Mouse (Mus musculus) layer of hippocampus, postnatal 25 days (tissue): ENCODE measurements around the gene Nyx. TPM values are rescaled to one million over a fixed set of nuclear protein-coding genes. Genes with fewer than 3 reads are reported as not detected.
"Not testable (repeated sequence)": the region's sequence is repeated elsewhere in the genome, so short reads cannot be mapped to it uniquely, and the experiment has no call there.

ENCODE experiments used
- DNase-seq, 2 experiments: peaks; one replicate each; pipeline ENCODE4 v3.0.0; 2022; ENCODE audit warnings: mixed read lengths in 2 of 2, low spot score in 1 of 2; ENCODE audit errors: extremely low spot score in 1 of 2
- total RNA-seq, 2 experiments: library from RNA; stranded (reverse); gene quantifications; 2 replicates each; pipeline ENCODE4 v1.2.3; 2021

Nyx gene
- total RNA-seq = 1 to 10 TPM in 1 of 2 experiments, under 1 TPM in 1; 0.81 to 1.2 TPM

- no peak for DNase-seq
Observed at GRCm38 (mm10) chrX:13465810-13466209, at the start of gene Nyx. TSS of gene Nyx (plus strand) at chrX:13466110.

GRCm38 (mm10) chrX:13422047-13422446 is 43.9 kb upstream of the Nyx start:
- DNase-seq = no peak

- no peak for DNase-seq
Observed at GRCm38 (mm10) chrX:13431421-13431820, 34.5 kb upstream of the Nyx start.

- DNase-seq = not testable (repeated sequence)
Observed at GRCm38 (mm10) chrX:13436042-13436441, 29.9 kb upstream of the Nyx start.

GRCm38 (mm10) chrX:13456544-13456943 is 9.4 kb upstream of the Nyx start:
- not testable (repeated sequence) for DNase-seq

- DNase-seq = no peak
Observed at GRCm38 (mm10) chrX:13458766-13459165, 7.1 kb upstream of the Nyx start.

GRCm38 (mm10) chrX:13461266-13462261 is 4.3 kb upstream of the Nyx start:
- peak; percentile 79 to 83 for DNase-seq

- DNase-seq = no peak
Observed at GRCm38 (mm10) chrX:13462982-13463517, 2.9 kb upstream of the Nyx start.

- DNase-seq = no peak
Observed at GRCm38 (mm10) chrX:13466681-13467080, 771 bp downstream of the Nyx start.

- no peak for DNase-seq
Observed at GRCm38 (mm10) chrX:13467121-13467571, 1.2 kb downstream of the Nyx start.

- DNase-seq = peak in 1 of 2 experiments; percentile 10
Observed at GRCm38 (mm10) chrX:13469160-13470116, 3.5 kb downstream of the Nyx start.

- DNase-seq = no peak
Observed at GRCm38 (mm10) chrX:13471925-13472324, 6.0 kb downstream of the Nyx start.

GRCm38 (mm10) chrX:13472751-13473225 is 6.9 kb downstream of the Nyx start:
- DNase-seq = no peak

- DNase-seq = no peak
Observed at GRCm38 (mm10) chrX:13475382-13475781, 9.5 kb downstream of the Nyx start.

- no peak for DNase-seq
Observed at GRCm38 (mm10) chrX:13477596-13477995, 11.7 kb downstream of the Nyx start.

GRCm38 (mm10) chrX:13478298-13478697 is 12.4 kb downstream of the Nyx start:
- DNase-seq = no peak

- no peak for DNase-seq
Observed at GRCm38 (mm10) chrX:13479570-13479969, 13.7 kb downstream of the Nyx start.

- no peak for DNase-seq
Observed at GRCm38 (mm10) chrX:13482576-13482975, 16.7 kb downstream of the Nyx start.

- no peak for DNase-seq
Observed at GRCm38 (mm10) chrX:13484447-13484846, 18.5 kb downstream of the Nyx start.

GRCm38 (mm10) chrX:13489001-13489400 is 23.1 kb downstream of the Nyx start:
- DNase-seq = no peak
